Mouse (Mus musculus) hindbrain, postnatal 0 days (tissue): Measurements from ENCODE around the gene Lrrc59. TPM values are rescaled to one million over a fixed set of nuclear protein-coding genes. Genes with fewer than 3 reads are reported as not detected.

Experiments used
- ATAC-seq: fragments of 200-750 bp; cut with Nextera tagmentation; 2 replicates; pipeline ENCODE4 v1.8.0; 2017; ENCODE audit warnings: mild to moderate bottlenecking, moderate TSS enrichment, moderate library complexity
- DNase-seq: peaks from one replicate; pipeline ENCODE4 v3.0.0-alpha.2; 2015; ENCODE audit warnings: low spot score
- H3K27ac ChIP-seq: fragments of 300-500 bp; sonication (generic); 2 replicates; pipeline ENCODE4 v1.5.1; 2014; ENCODE audit warnings: mild to moderate bottlenecking
- H3K27me3 ChIP-seq: fragments of 300-500 bp; sonication (generic); 2 replicates; pipeline ENCODE4 v1.6.1; 2014; ENCODE audit warnings: low read length, mixed read lengths; ENCODE audit not compliant: insufficient read depth
- H3K36me3 ChIP-seq: fragments of 300-500 bp; sonication (generic); 2 replicates; pipeline ENCODE4 v1.6.1; 2014; ENCODE audit warnings: low read length, mixed read lengths; ENCODE audit not compliant: insufficient read depth
- H3K4me1 ChIP-seq: fragments of 300-500 bp; sonication (generic); 2 replicates; pipeline ENCODE4 v1.6.1; 2014; ENCODE audit warnings: antibody characterized with exemption, low read length, mixed read lengths; ENCODE audit not compliant: insufficient read depth
- H3K4me2 ChIP-seq: fragments of 300-500 bp; sonication (generic); 2 replicates; pipeline ENCODE4 v1.6.1; 2014; ENCODE audit warnings: low read depth, mild to moderate bottlenecking, low read length, moderate library complexity, mixed read lengths
- H3K4me3 ChIP-seq: fragments of 300-500 bp; sonication (generic); 2 replicates; pipeline ENCODE4 v1.5.1; 2014; ENCODE audit warnings: low read length
- H3K9ac ChIP-seq: fragments of 300-500 bp; sonication (generic); replicated peaks from 2 replicates; pipeline ENCODE4 v1.6.1; 2014; ENCODE audit warnings: mild to moderate bottlenecking, low read length, moderate library complexity, mixed read lengths
- H3K9me3 ChIP-seq: fragments of 300-500 bp; sonication (generic); 2 replicates; pipeline ENCODE4 v1.6.1; 2016; ENCODE audit warnings: low read length, mixed read lengths
- CTCF ChIP-seq: IDR thresholded peaks from 2 replicates; pipeline ENCODE4 v1.5.1; 2016; ENCODE audit warnings: antibody characterized with exemption, control low read depth, low read depth
- WGBS: fragments of 180-500 bp; shearing (Covaris S2); extraction: QIAGEN DNeasy Blood & Tissue Kit; methylation state at CpG from one replicate; pipeline ENCODE4 v1.1.7; 2014; 5-methylcytosine and 5-hydroxymethylcytosine counted together
- polyA plus RNA-seq: library from polyadenylated mRNA; unstranded; fragments of >200 nt; fragmentation: Nextera tagmentation; extraction: Ambion mirVana; gene quantifications from 2 replicates; pipeline ENCODE4 v1.2.1, GENCODE M21; 2015
- total RNA-seq: library from RNA; depleted of rRNA; stranded (reverse); fragments of >200 nt; gene quantifications from 2 replicates; pipeline ENCODE4 v1.2.3, GENCODE M21; 2014; rRNA removed

Lrrc59 gene
- total RNA-seq (105 and 113 TPM in 2 replicates), polyA plus RNA-seq (127 and 131 TPM in 2 replicates)

- Histone ChIP-seq H3K4me2 (peak within 1 kb of the TSS; percentile 69), H3K27ac (peak within 1 kb of the TSS; percentile 65), H3K4me1 (peaks cover 6% of the 10 kb centered on the region), H3K9me3 (no peaks in the 10 kb centered on the region), H3K27me3 (no peaks in the 10 kb centered on the region), H3K9ac (peak within 1 kb of the TSS; percentile 88), H3K36me3 (peaks cover 20% of the 10 kb centered on the region), H3K4me3 (peak within 1 kb of the TSS; percentile 91)
- peak; percentile 99 for ATAC-seq
- peak; percentile 94 for TF ChIP-seq CTCF
- WGBS: 7% methylated on average over 30 of the region's 41 CpGs
- peak; percentile 95 for DNase-seq
Observed at GRCm38 (mm10) chr11:94629199-94629883, at the start of gene Lrrc59. TSS of gene Lrrc59 (plus strand) at chr11:94629767.

- no peak for TF ChIP-seq CTCF
- ATAC-seq: no peak
- 89% methylated on average over 5 of the region's 5 CpGs for WGBS
Observed at GRCm38 (mm10) chr11:94580111-94580740, 49.3 kb upstream of the Lrrc59 start.

GRCm38 (mm10) chr11:94585091-94585490, 44.5 kb upstream of the Lrrc59 start:
- ATAC-seq: no peak
- no peak overlapping the region for H3K27ac ChIP-seq
- H3K9me3 ChIP-seq: no peaks in the 10 kb centered on the region
- H3K4me2 ChIP-seq: no peak overlapping the region
- H3K36me3 ChIP-seq: no peaks in the 10 kb centered on the region
- no peak overlapping the region for H3K4me3 ChIP-seq
- WGBS: 94% methylated on average over 9 of the region's 9 CpGs
- H3K9ac ChIP-seq: no peak overlapping the region
- DNase-seq: no peak
- H3K27me3 ChIP-seq: no peaks in the 10 kb centered on the region
- no peaks in the 10 kb centered on the region for H3K4me1 ChIP-seq
- TF ChIP-seq CTCF: no peak

More at GRCm38 (mm10) chr11:94580111-94580740, 49.3 kb upstream of the Lrrc59 start:
- H3K4me2 ChIP-seq: no peak overlapping the region
- no peak overlapping the region for H3K9ac ChIP-seq
- H3K4me1 ChIP-seq: no peaks in the 10 kb centered on the region
- no peaks in the 10 kb centered on the region for H3K27me3 ChIP-seq
- H3K27ac ChIP-seq: no peak overlapping the region
- no peak overlapping the region for H3K4me3 ChIP-seq
- DNase-seq: no peak
- H3K36me3 ChIP-seq: no peaks in the 10 kb centered on the region
- H3K9me3 ChIP-seq: no peaks in the 10 kb centered on the region

- Histone ChIP-seq H3K4me3 (no peak overlapping the region), H3K27ac (no peak overlapping the region), H3K9ac (no peak overlapping the region), H3K4me2 (no peak overlapping the region), H3K36me3 (no peaks in the 10 kb centered on the region), H3K27me3 (no peaks in the 10 kb centered on the region), H3K9me3 (no peaks in the 10 kb centered on the region), H3K4me1 (no peaks in the 10 kb centered on the region)
- ATAC-seq (no peak), DNase-seq (no peak)
- TF ChIP-seq CTCF: no peak
- 71% methylated on average over 6 of the region's 6 CpGs for WGBS
Observed at GRCm38 (mm10) chr11:94587511-94587910, 42.1 kb upstream of the Lrrc59 start.

- Histone ChIP-seq H3K27ac (no peak overlapping the region), H3K4me1 (no peaks in the 10 kb centered on the region), H3K4me3 (no peak overlapping the region), H3K4me2 (no peak overlapping the region), H3K9me3 (no peaks in the 10 kb centered on the region), H3K27me3 (no peaks in the 10 kb centered on the region), H3K36me3 (no peaks in the 10 kb centered on the region), H3K9ac (no peak overlapping the region)
- 73% methylated on average over 7 of the region's 7 CpGs for WGBS
- TF ChIP-seq CTCF: no peak
- no peak for DNase-seq
- no peak for ATAC-seq
Observed at GRCm38 (mm10) chr11:94596311-94596852, 33.2 kb upstream of the Lrrc59 start.

- H3K27me3 ChIP-seq: no peaks in the 10 kb centered on the region
- H3K9me3 ChIP-seq: no peaks in the 10 kb centered on the region
- no peak for ATAC-seq
- H3K27ac ChIP-seq: no peak overlapping the region
- no peaks in the 10 kb centered on the region for H3K36me3 ChIP-seq
- no peak overlapping the region for H3K4me3 ChIP-seq
- peak; percentile 28 for DNase-seq
- H3K9ac ChIP-seq: no peak overlapping the region
- 61% methylated on average over 4 of the region's 4 CpGs for WGBS
- H3K4me2 ChIP-seq: no peak overlapping the region
- H3K4me1 ChIP-seq: no peaks in the 10 kb centered on the region
- TF ChIP-seq CTCF: no peak
Observed at GRCm38 (mm10) chr11:94597319-94597718, 32.2 kb upstream of the Lrrc59 start.
